Mouse (Mus musculus) neural tube, embryonic 11.5 days (tissue): ENCODE measurements at regions not wholly inside any gene's neighbourhood (a gene's known extent, or its start where the extent isn't known, plus 50 kb on each side); places are given as distances from the start of the nearest gene placed in this dataset.

Experiments
- ATAC-seq: fragments of 200-750 bp; cut with Nextera tagmentation; 2 replicates; pipeline ENCODE4 v1.8.0; 2017; ENCODE audit warnings: moderate number of reproducible peaks, mild to moderate bottlenecking, moderate TSS enrichment, moderate library complexity; ENCODE audit not compliant: insufficient read depth, low FRiP score, low TSS enrichment
- DNase-seq: peaks from one replicate; pipeline ENCODE4 v3.0.0-alpha.2; 2015; ENCODE audit warnings: low spot score
- H3K27ac ChIP-seq: fragments of 300-500 bp; sonication (generic); 2 replicates; pipeline ENCODE4 v1.5.1; 2014; ENCODE audit warnings: low read depth, mild to moderate bottlenecking, low read length
- H3K27me3 ChIP-seq: fragments of 300-500 bp; sonication (generic); 2 replicates; pipeline ENCODE4 v1.6.1; 2014; ENCODE audit warnings: mild to moderate bottlenecking, low read length, mixed read lengths; ENCODE audit not compliant: control insufficient read depth, insufficient read depth
- H3K36me3 ChIP-seq: fragments of 300-500 bp; sonication (generic); 2 replicates; pipeline ENCODE4 v1.6.1; 2014; ENCODE audit warnings: mild to moderate bottlenecking, low read length, moderate library complexity, mixed read lengths; ENCODE audit not compliant: control insufficient read depth, insufficient read depth
- H3K4me1 ChIP-seq: fragments of 300-500 bp; sonication (generic); 2 replicates; pipeline ENCODE4 v1.6.1; 2014; ENCODE audit warnings: low read length, mixed read lengths; ENCODE audit not compliant: control insufficient read depth, insufficient read depth
- H3K4me2 ChIP-seq: fragments of 300-500 bp; sonication (generic); 2 replicates; pipeline ENCODE4 v1.6.1; 2014; ENCODE audit warnings: low read depth, mild to moderate bottlenecking, moderate library complexity
- H3K4me3 ChIP-seq: fragments of 300-500 bp; sonication (generic); 2 replicates; pipeline ENCODE4 v1.5.1; 2014; ENCODE audit warnings: low read depth, low read length
- H3K9ac ChIP-seq: fragments of 300-500 bp; sonication (generic); 2 replicates; pipeline ENCODE4 v1.6.1; 2014; ENCODE audit warnings: mild to moderate bottlenecking, low read length
- H3K9me3 ChIP-seq: fragments of 300-500 bp; sonication (generic); 2 replicates; pipeline ENCODE4 v1.6.1; 2016; ENCODE audit warnings: low read length; ENCODE audit not compliant: control insufficient read depth
- whole genome bisulfite sequencing: fragments of 180-500 bp; shearing (Covaris S2); extraction: QIAGEN DNeasy Blood & Tissue Kit; methylation state at CpG from one replicate; pipeline ENCODE4 v1.1.7; 2014; 5-methylcytosine and 5-hydroxymethylcytosine counted together

DNA sequence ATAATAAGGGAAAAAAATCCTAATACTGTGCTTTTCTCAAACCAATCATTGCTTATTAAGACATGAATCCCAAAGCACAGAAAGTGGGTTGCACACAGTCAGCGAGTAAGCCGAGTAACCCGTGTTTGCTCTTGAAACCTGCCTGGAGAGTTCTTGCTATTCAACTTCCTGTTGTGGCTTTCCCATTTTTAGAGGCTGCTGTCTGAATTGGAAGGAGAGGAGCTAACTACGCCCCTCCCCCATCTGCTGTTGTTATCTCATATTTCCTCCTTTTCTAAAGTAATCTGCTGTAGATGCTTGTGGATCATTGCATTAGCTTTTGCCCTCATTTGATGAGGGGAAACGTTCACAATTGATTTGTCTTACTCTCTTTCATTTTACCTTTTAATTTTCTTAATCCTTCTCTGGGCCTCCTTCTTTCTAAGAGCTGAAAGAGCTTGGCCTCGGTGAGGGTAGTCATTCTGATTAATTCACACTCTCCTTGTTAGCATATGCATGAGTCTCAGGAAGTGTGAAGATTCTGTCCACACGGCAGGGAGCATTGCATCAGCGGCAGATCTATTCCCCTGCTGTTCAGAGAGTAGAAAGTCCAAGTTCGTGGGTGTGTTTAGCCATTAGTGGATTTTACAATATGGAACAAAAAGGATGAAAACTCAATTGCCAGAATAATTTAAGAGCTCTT, 1501.8 kb upstream of the Slc10a2 start:
- no peaks in the 10 kb centered on the region for H3K9me3 ChIP-seq
- ATAC-seq (peak; percentile 86), DNase-seq (peak; percentile 41)
- no peaks in the 10 kb centered on the region for H3K36me3 ChIP-seq
- WGBS = 23% methylated on average over 9 of the region's 9 CpGs
- H3K9ac ChIP-seq = no peak overlapping the region
- no peaks in the 10 kb centered on the region; the same call in 1 of the 2 replicates for H3K4me1 ChIP-seq
- no peak overlapping the region for H3K27ac ChIP-seq
- H3K27me3 ChIP-seq = no peaks in the 10 kb centered on the region
- no peak overlapping the region for H3K4me2 ChIP-seq
- H3K4me3 ChIP-seq = no peak overlapping the region

DNA sequence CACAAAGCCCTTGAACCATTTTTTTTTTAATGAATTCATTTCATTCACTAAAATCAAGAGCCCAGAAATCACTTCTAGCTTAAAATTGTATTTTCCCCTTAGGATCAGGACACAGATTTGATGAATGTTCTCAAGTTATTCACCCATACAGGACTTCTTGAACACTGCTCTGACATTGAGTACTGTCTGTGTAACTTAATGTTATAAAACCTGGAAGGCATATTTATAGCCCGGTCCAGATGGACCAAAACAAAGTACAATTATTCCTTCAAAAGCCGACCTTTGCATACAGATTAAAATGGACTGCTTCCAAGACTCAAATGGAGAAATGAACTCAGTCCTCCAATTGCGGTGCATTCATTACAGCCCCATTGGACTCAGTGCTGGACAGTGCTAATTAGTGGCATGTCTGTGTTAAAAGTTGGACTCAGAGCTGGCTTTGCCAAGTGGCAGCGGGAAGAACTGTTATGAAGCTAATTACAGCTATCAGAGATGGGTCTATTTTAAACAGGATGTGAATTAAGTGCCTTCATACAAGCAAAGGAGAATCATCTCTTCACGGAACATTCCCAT, 1499.2 kb upstream of the Slc10a2 start:
- no peaks in the 10 kb centered on the region for H3K27me3 ChIP-seq
- DNase-seq = no peak
- 75% methylated on average over 5 of the region's 5 CpGs for whole genome bisulfite sequencing
- no peak overlapping the region for H3K4me3 ChIP-seq
- no peaks in the 10 kb centered on the region for H3K36me3 ChIP-seq
- peak; percentile 46; the same call in 1 of the 2 replicates for ATAC-seq
- H3K4me1 ChIP-seq = no peaks in the 10 kb centered on the region; the same call in 1 of the 2 replicates
- no peak overlapping the region for H3K27ac ChIP-seq
- H3K9ac ChIP-seq = no peak overlapping the region
- no peak overlapping the region for H3K4me2 ChIP-seq
- H3K9me3 ChIP-seq = no peaks in the 10 kb centered on the region

DNA sequence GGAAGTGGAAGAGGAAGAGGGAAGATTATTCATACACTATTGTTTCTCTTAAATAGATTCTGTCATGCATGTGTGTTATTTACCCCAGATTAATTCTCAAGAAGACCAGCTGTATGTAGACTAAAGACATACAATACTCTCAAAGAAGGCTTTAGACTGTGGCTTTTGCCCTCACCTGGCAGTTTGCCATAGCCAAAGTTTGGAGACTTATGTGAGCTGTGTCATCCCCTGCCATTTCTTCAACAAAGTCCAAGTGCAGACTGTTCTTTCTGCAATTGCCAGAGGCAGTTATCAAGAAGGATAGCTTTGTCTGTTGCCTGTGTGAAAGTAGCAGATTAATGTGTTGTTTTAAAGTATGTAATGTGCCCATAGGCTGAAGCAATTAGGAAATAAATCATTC, 1485.0 kb upstream of the Slc10a2 start:
- Histone ChIP-seq H3K27ac (no peak overlapping the region), H3K4me2 (no peak overlapping the region), H3K36me3 (no peaks in the 10 kb centered on the region), H3K4me1 (no peaks in the 10 kb centered on the region), H3K27me3 (no peaks in the 10 kb centered on the region), H3K9me3 (no peaks in the 10 kb centered on the region), H3K9ac (no peak overlapping the region), H3K4me3 (no peak overlapping the region)
- peak; percentile 15 for DNase-seq
- ATAC-seq = no peak; the same call in 1 of the 2 replicates

DNA sequence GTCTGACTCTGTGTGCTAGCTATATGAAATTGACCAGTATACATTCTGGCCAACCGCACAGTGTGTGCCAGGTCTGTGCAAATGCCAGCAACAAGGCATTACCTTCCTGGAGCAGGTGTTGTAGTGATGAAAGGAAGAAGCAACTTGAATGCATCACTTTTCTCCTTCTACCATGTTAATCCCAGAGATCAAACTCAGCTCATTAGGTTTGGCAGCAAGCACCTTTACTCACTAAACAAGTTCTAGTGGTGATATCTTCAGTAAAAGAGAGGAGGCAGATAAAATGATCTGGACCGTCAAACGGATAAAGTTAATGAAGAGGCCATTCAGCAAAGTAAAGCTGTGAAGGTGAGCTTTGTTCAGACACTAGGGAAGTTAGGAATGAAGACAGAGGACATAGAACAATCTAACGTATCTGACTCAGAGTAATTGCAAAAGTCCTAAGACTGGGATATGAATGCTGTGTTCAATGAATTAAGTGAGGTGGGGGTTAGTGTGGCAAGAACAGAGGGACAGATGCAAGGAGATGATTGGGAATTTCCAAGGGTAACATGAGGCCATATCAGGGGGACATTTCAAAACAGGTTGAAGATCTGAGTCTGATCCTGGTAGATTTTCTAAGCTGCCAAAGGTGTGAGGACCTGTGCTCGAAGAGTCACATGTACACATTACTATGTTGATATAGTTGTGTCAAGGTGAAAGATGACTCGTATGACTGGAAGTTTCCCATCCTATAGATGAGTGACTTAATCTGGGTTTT, 1478.4 kb upstream of the Slc10a2 start:
- no peaks in the 10 kb centered on the region for H3K4me1 ChIP-seq
- ATAC-seq (no peak), DNase-seq (no peak)
- no peak overlapping the region for H3K4me3 ChIP-seq
- no peaks in the 10 kb centered on the region for H3K27me3 ChIP-seq
- no peak overlapping the region for H3K9ac ChIP-seq
- no peaks in the 10 kb centered on the region for H3K9me3 ChIP-seq
- WGBS = 93% methylated on average over 6 of the region's 6 CpGs
- H3K4me2 ChIP-seq = no peak overlapping the region
- no peak overlapping the region for H3K27ac ChIP-seq
- no peaks in the 10 kb centered on the region for H3K36me3 ChIP-seq

DNA sequence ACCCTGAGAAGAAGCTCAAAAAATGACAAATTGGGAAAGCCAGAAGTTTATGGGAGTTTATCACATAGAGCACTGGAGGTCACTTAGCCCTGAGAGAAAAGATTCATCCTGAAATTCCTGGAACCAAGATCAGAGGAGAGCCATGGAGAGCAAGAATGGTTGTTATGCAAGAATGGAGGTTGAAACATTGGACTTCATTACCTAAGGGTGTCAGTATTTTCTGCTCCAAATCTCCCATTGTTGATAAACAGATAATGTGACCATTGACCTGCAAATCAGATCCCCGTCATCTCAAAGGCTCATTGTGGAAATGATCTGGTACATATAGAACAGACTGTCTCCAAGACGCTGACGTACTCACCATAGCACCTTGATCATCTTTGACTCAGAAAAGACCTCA, 1477.6 kb upstream of the Slc10a2 start:
- H3K4me1 ChIP-seq = no peaks in the 10 kb centered on the region
- DNase-seq (no peak), ATAC-seq (no peak)
- WGBS = 84% methylated on average over 3 of the region's 3 CpGs
- H3K9ac ChIP-seq = no peak overlapping the region
- no peaks in the 10 kb centered on the region for H3K9me3 ChIP-seq
- no peak overlapping the region for H3K4me2 ChIP-seq
- no peaks in the 10 kb centered on the region for H3K36me3 ChIP-seq
- H3K27ac ChIP-seq = no peak overlapping the region
- no peaks in the 10 kb centered on the region for H3K27me3 ChIP-seq
- no peak overlapping the region for H3K4me3 ChIP-seq

- Histone ChIP-seq H3K27ac (no peak overlapping the region), H3K4me1 (no peaks in the 10 kb centered on the region), H3K4me2 (no peak overlapping the region), H3K4me3 (no peak overlapping the region), H3K9me3 (no peaks in the 10 kb centered on the region), H3K9ac (no peak overlapping the region), H3K36me3 (no peaks in the 10 kb centered on the region), H3K27me3 (no peaks in the 10 kb centered on the region)
- DNase-seq (no peak), ATAC-seq (no peak)
- 79% methylated on average over 4 of the region's 4 CpGs for WGBS
These were observed 1472.9 kb upstream of the Slc10a2 start for GRCm38 (mm10) chr8:6577868-6578634.

- 73% methylated on average over 4 of the region's 4 CpGs for WGBS
- Histone ChIP-seq H3K9me3 (no peaks in the 10 kb centered on the region), H3K27ac (no peak overlapping the region), H3K36me3 (no peaks in the 10 kb centered on the region), H3K27me3 (no peaks in the 10 kb centered on the region), H3K9ac (no peak overlapping the region), H3K4me1 (no peaks in the 10 kb centered on the region), H3K4me3 (no peak overlapping the region), H3K4me2 (no peak overlapping the region)
- DNase-seq (no peak), ATAC-seq (no peak)
These were observed 1470.1 kb upstream of the Slc10a2 start for GRCm38 (mm10) chr8:6575241-6575640.

- 93% methylated on average over 3 of the region's 3 CpGs for WGBS
- H3K9me3 ChIP-seq = no peaks in the 10 kb centered on the region
These were observed 1468.3 kb upstream of the Slc10a2 start for GRCm38 (mm10) chr8:6573492-6573891.

More at GRCm38 (mm10) chr8:6573492-6573891, 1468.3 kb upstream of the Slc10a2 start:
- H3K4me1 ChIP-seq = no peaks in the 10 kb centered on the region
- H3K4me2 ChIP-seq = no peak overlapping the region
- no peak overlapping the region for H3K9ac ChIP-seq
- H3K27ac ChIP-seq = no peak overlapping the region
- no peaks in the 10 kb centered on the region for H3K27me3 ChIP-seq
- H3K36me3 ChIP-seq = no peaks in the 10 kb centered on the region
- no peak overlapping the region for H3K4me3 ChIP-seq
- DNase-seq (no peak), ATAC-seq (no peak)
